Comparison of ENCODE assay signal across 20 mouse cellular contexts in genomic region chr7:83920241-83920640, GRCm38 (mm10). TPM values are rescaled to one million over a fixed set of nuclear protein-coding genes. Genes with fewer than 3 reads are reported as not detected.
DNase-seq lines count a peak whose midpoint lies in the region; ATAC-seq and TF ChIP-seq lines count a peak whose summit lies in the region.
"Had no signal": no experiment of that assay in that cellular context is flagged by ENCODE, and none has a peak within 500 bp of the region (broad histone marks: within the 10 kb centered on the region; RNA-seq: fewer than 3 reads in every experiment).

No protein-coding gene starts in this region.

- no peak for TF ChIP-seq POLR2A in brain, embryonic 14.5 days (IDR thresholded peaks at IDR 0.05; ENCODE audit: borderline replicate concordance, extremely low read depth, insufficient read depth, insufficient read length, poor library complexity, severe bottlenecking)

- H3K4me1 ChIP-seq in forebrain, postnatal 0 days (ENCODE audit: insufficient read depth) = no peaks in the 10 kb centered on the region
- H3K4me1 ChIP-seq in forebrain, embryonic 12.5 days = peaks cover 2% of the 10 kb centered on the region; the same call in 1 of the 2 replicates
- no peaks in the 10 kb centered on the region for H3K4me1 ChIP-seq in hindbrain, postnatal 0 days (ENCODE audit: insufficient read depth, low read length)
- H3K4me1 ChIP-seq in hindbrain, embryonic 11.5 days (replicated peaks; ENCODE audit: control insufficient read depth, insufficient read depth, low read length) = no peaks in the 10 kb centered on the region
- H3K4me1 ChIP-seq: embryonic facial prominence, embryonic 13.5 days; embryonic facial prominence, embryonic 15.5 days; forebrain, embryonic 15.5 days had no signal

- TF ChIP-seq CTCF in forebrain, postnatal 0 days (IDR thresholded peaks at IDR 0.05; ENCODE audit: low read depth) = no peak
- no peak for TF ChIP-seq CTCF in hindbrain, postnatal 0 days (IDR thresholded peaks at IDR 0.05; ENCODE audit: low read depth)
- no peak for TF ChIP-seq CTCF in brain, embryonic 14.5 days (IDR thresholded peaks at IDR 0.05; ENCODE audit: borderline replicate concordance, extremely low read depth, insufficient read depth, insufficient read length)

- no peaks in the 10 kb centered on the region for H3K27me3 ChIP-seq in forebrain, postnatal 0 days (ENCODE audit: insufficient read depth, low read length)
- H3K27me3 ChIP-seq in forebrain, embryonic 12.5 days = no peaks in the 10 kb centered on the region
- H3K27me3 ChIP-seq in hindbrain, postnatal 0 days (ENCODE audit: insufficient read depth, low read length) = no peaks in the 10 kb centered on the region
- H3K27me3 ChIP-seq in hindbrain, embryonic 11.5 days (ENCODE audit: control insufficient read depth, insufficient read depth, low read length) = no peaks in the 10 kb centered on the region
- H3K27me3 ChIP-seq: embryonic facial prominence, embryonic 13.5 days; embryonic facial prominence, embryonic 15.5 days; forebrain, embryonic 15.5 days had no signal

- H3K9me3 ChIP-seq in forebrain, postnatal 0 days (ENCODE audit: low read length) = no peaks in the 10 kb centered on the region
- no peaks in the 10 kb centered on the region for H3K9me3 ChIP-seq in forebrain, embryonic 12.5 days
- H3K9me3 ChIP-seq in hindbrain, postnatal 0 days (ENCODE audit: low read length) = no peaks in the 10 kb centered on the region
- no peaks in the 10 kb centered on the region for H3K9me3 ChIP-seq in hindbrain, embryonic 11.5 days (ENCODE audit: control insufficient read depth, low read length)
- H3K9me3 ChIP-seq: embryonic facial prominence, embryonic 13.5 days; embryonic facial prominence, embryonic 15.5 days; forebrain, embryonic 15.5 days had no signal

- 66% methylated on average over 4 of the region's 4 CpGs for WGBS in forebrain, postnatal 0 days
- WGBS in forebrain, embryonic 12.5 days = 86% methylated on average over 4 of the region's 4 CpGs
- WGBS in hindbrain, postnatal 0 days = 69% methylated on average over 4 of the region's 4 CpGs
- WGBS in hindbrain, embryonic 11.5 days = 85% methylated on average over 4 of the region's 4 CpGs

- ATAC-seq in forebrain, postnatal 0 days = no peak
- no peak for ATAC-seq in forebrain, embryonic 12.5 days (ENCODE audit: low FRiP score)
- no peak for ATAC-seq in hindbrain, postnatal 0 days
- ATAC-seq in hindbrain, embryonic 11.5 days (ENCODE audit: low FRiP score) = no peak
- ATAC-seq: forebrain, embryonic 15.5 days had no signal

- no peak overlapping the region for H3K4me2 ChIP-seq in forebrain, postnatal 0 days (ENCODE audit: low read depth)
- H3K4me2 ChIP-seq in forebrain, embryonic 12.5 days = no peak overlapping the region
- no peak overlapping the region for H3K4me2 ChIP-seq in hindbrain, postnatal 0 days (ENCODE audit: low read depth, low read length)
- H3K4me2 ChIP-seq in hindbrain, embryonic 11.5 days (replicated peaks; ENCODE audit: low read depth, low read length) = no peak overlapping the region
- H3K4me2 ChIP-seq: embryonic facial prominence, embryonic 13.5 days; embryonic facial prominence, embryonic 15.5 days; forebrain, embryonic 15.5 days had no signal

- H3K36me3 ChIP-seq in forebrain, postnatal 0 days (ENCODE audit: insufficient read depth) = no peaks in the 10 kb centered on the region
- H3K36me3 ChIP-seq in forebrain, embryonic 12.5 days (replicated peaks) = no peaks in the 10 kb centered on the region
- H3K36me3 ChIP-seq in hindbrain, postnatal 0 days (ENCODE audit: insufficient read depth, low read length) = no peaks in the 10 kb centered on the region
- no peaks in the 10 kb centered on the region for H3K36me3 ChIP-seq in hindbrain, embryonic 11.5 days (ENCODE audit: control insufficient read depth, insufficient read depth, low read length)
- H3K36me3 ChIP-seq: embryonic facial prominence, embryonic 13.5 days; embryonic facial prominence, embryonic 15.5 days; forebrain, embryonic 15.5 days had no signal

- no peak overlapping the region for H3K27ac ChIP-seq in forebrain, postnatal 0 days (ENCODE audit: low read depth, low read length)
- no peak overlapping the region for H3K27ac ChIP-seq in forebrain, embryonic 12.5 days
- H3K27ac ChIP-seq in hindbrain, postnatal 0 days = no peak overlapping the region
- H3K27ac ChIP-seq in hindbrain, embryonic 11.5 days (ENCODE audit: low read depth, low read length) = no peak overlapping the region
- H3K27ac ChIP-seq: embryonic facial prominence, embryonic 13.5 days; embryonic facial prominence, embryonic 15.5 days; forebrain, embryonic 15.5 days had no signal

- H3K4me3 ChIP-seq in forebrain, postnatal 0 days (ENCODE audit: low read depth, low read length) = no peak overlapping the region
- no peak overlapping the region for H3K4me3 ChIP-seq in forebrain, embryonic 12.5 days (replicated peaks)
- no peak overlapping the region for H3K4me3 ChIP-seq in hindbrain, postnatal 0 days (ENCODE audit: low read length)
- H3K4me3 ChIP-seq in hindbrain, embryonic 11.5 days (ENCODE audit: low read depth, low read length) = no peak overlapping the region
- H3K4me3 ChIP-seq: embryonic facial prominence, embryonic 13.5 days; embryonic facial prominence, embryonic 15.5 days; erythroblast, embryonic 14.5 days; forebrain, embryonic 15.5 days had no signal

- H3K9ac ChIP-seq in forebrain, postnatal 0 days = no peak overlapping the region
- no peak overlapping the region for H3K9ac ChIP-seq in forebrain, embryonic 12.5 days
- no peak overlapping the region for H3K9ac ChIP-seq in hindbrain, postnatal 0 days (replicated peaks; ENCODE audit: low read length)
- no peak overlapping the region for H3K9ac ChIP-seq in hindbrain, embryonic 11.5 days (ENCODE audit: low read depth, low read length)
- H3K9ac ChIP-seq: embryonic facial prominence, embryonic 13.5 days; embryonic facial prominence, embryonic 15.5 days; forebrain, embryonic 15.5 days had no signal

- peak; percentile 17 for DNase-seq in forebrain, postnatal 0 days
- peak; percentile 10 for DNase-seq in hindbrain, postnatal 0 days (ENCODE audit: low spot score)
- no peak for DNase-seq in hindbrain, embryonic 11.5 days (ENCODE audit: low spot score)
- peak; percentile 48 for DNase-seq in brain, embryonic 14.5 days (ENCODE audit: low read depth)
- DNase-seq in c-Kit-positive CD71-positive TER-119-positive erythroid progenitor cells, embryonic 14.5 days (ENCODE audit: low spot score) = no peak
- DNase-seq: adrenal gland, adult 2 months; adrenal gland, postnatal 10 days; adrenal gland, postnatal 25 days; cerebellum, adult 11 months; cerebellum, adult 18-20 months; cerebellum, adult 8-10 months; cerebellum, adult 9-11 months; cerebellum, postnatal 14 days; cerebellum, postnatal 36 days; embryo, embryonic 11 days had no signal

RNA-seq across cellular contexts. Expression of gene Mesd, which starts 36.0 kb away (rescaled TPM):
- 30.1 and 32.1 TPM in 2 replicates for total RNA-seq in forebrain, postnatal 0 days (2014; rRNA removed)
- 63.9 and 76.9 TPM in 2 replicates for polyA plus RNA-seq in forebrain, postnatal 0 days (2015; fragmentation: Nextera tagmentation; extraction: Ambion mirVana)
- polyA plus RNA-seq in forebrain, embryonic 12.5 days (2016; fragmentation: Nextera tagmentation; extraction: Ambion mirVana) = 75.9 and 80.8 TPM in 2 replicates
- total RNA-seq in hindbrain, postnatal 0 days (2014; rRNA removed) = 20.4 and 24.4 TPM in 2 replicates
- 83.8 and 86.5 TPM in 2 replicates for polyA plus RNA-seq in hindbrain, postnatal 0 days (2015; fragmentation: Nextera tagmentation; extraction: Ambion mirVana)
- polyA plus RNA-seq in hindbrain, embryonic 11.5 days (2014; fragmentation: Nextera tagmentation; extraction: Ambion mirVana) = 72.8 and 73.3 TPM in 2 replicates
- polyA plus RNA-seq in brain, embryonic 14.5 days (2012; rRNA removed) = 19.9 and 26.3 TPM in 2 replicates

RNA-seq across cellular contexts. Expression of gene Tlnrd1, which starts 36.1 kb away (rescaled TPM):
- 35.3 and 38.0 TPM in 2 replicates for total RNA-seq in forebrain, postnatal 0 days (2014; rRNA removed)
- polyA plus RNA-seq in forebrain, postnatal 0 days (2015; fragmentation: Nextera tagmentation; extraction: Ambion mirVana) = 9.8 and 10.8 TPM in 2 replicates
- polyA plus RNA-seq in forebrain, embryonic 12.5 days (2016; fragmentation: Nextera tagmentation; extraction: Ambion mirVana) = 8.7 and 10.9 TPM in 2 replicates
- total RNA-seq in hindbrain, postnatal 0 days (2014; rRNA removed) = 54.0 and 65.7 TPM in 2 replicates
- polyA plus RNA-seq in hindbrain, postnatal 0 days (2015; fragmentation: Nextera tagmentation; extraction: Ambion mirVana) = 8.7 and 9.1 TPM in 2 replicates
- polyA plus RNA-seq in hindbrain, embryonic 11.5 days (2014; fragmentation: Nextera tagmentation; extraction: Ambion mirVana) = 11.6 and 14.9 TPM in 2 replicates
- 23.7 and 28.0 TPM in 2 replicates for polyA plus RNA-seq in brain, embryonic 14.5 days (2012; rRNA removed)

Comparison
In these comparisons a context has a peak if more than half of its experiments do, and no peak if none do; other contexts are left out.
1. DNase-seq: peak in forebrain, postnatal 0 days (single experiment), hindbrain, postnatal 0 days (single experiment) and brain, embryonic 14.5 days (single experiment); none in hindbrain, embryonic 11.5 days (single experiment) and c-Kit-positive CD71-positive TER-119-positive erythroid progenitor cells, embryonic 14.5 days (single experiment).